Mouse (Mus musculus) spleen, adult 18-20 months (tissue): ENCODE measurements at regions not wholly inside any gene's neighbourhood (a gene's known extent, or its start where the extent isn't known, plus 50 kb on each side); places are given as distances from the start of the nearest gene placed in this dataset.
"Not testable (repeated sequence)": the region's sequence is repeated elsewhere in the genome, so short reads cannot be mapped to it uniquely, and the experiment has no call there.

Experiments used
- DNase-seq, 2 experiments: peaks; one replicate each; pipeline ENCODE4 v3.0.0; 2022; ENCODE audit warnings: mixed read lengths in 2 of 2

DNA sequence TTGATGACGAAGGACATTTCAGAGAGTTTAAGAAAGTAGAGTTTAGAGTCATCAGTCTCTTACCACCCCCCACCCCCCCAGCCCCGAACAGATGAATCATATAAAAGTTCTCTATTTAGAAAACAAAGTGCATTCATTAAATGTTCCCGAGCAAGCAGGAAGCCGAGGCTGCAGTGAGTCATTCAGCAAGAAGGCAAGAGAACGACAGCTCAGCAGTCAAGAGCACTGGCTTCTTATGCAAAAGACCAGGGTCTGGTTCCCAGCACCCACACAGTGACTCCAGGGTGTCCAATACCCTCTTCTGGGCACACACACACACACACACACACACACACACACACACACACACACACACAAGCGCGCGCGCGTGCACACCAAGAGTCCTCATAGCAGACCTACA, 107.0 kb upstream of the Spata13 start:
- DNase-seq, result no peak

DNA sequence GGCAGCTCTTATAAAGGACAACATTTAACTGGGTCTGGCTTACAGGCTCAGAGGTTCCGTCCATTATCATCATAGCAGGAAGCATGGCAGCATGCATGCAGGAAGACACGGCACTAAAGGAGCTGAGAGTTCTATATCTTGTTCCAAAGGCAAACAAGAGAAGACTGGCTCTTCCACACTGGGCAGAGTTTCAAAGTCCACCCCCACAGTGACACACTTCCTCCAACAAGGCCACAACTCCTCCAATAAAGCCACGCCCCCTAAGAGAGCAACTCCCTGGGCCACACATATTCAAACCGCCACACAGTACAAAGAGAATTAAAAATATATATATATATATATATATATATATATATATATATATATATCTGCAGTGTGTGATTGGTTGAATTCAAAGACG, 105.8 kb upstream of the Spata13 start:
- DNase-seq, result no peak

DNA sequence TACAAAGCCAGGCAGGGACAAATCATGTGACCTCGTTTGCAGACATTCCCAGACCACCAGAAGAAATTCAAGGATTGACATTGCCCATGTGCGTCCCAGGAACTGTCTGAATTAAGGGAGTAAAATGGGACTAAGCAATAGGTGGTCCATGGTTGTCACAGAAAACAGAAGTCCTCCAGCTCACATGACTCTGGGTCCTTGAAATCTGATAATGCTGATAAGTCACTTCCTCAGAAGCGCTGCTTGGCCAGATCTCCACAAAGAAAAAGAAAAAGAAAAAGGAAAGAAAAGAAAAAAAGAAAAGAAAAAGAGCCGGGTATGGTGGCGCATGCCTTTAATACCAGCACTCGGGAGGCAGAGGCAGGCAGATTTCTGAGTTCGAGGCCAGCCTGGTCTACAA, 105.3 kb upstream of the Spata13 start:
- DNase-seq, result no peak

DNA sequence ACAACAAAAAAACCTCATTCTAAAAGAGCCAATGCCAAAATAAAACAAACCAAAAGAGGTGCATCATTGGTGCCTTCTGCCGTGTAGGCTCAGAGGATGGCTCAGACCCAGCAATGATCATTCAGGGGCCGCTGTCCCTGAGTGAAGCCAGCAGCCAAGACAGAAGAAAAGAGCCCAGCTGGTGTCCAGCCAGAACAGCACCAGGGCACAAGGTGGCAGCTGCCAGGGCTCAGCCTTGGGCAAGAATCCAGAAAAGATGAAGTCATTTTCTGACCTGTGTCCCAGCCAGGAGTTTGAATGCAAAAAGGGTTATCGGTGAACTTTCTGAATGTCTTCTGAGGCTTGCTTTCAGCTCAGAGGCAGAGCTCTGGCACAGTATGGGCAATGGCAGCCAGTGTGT, 104.8 kb upstream of the Spata13 start:
- no peak for DNase-seq

DNA sequence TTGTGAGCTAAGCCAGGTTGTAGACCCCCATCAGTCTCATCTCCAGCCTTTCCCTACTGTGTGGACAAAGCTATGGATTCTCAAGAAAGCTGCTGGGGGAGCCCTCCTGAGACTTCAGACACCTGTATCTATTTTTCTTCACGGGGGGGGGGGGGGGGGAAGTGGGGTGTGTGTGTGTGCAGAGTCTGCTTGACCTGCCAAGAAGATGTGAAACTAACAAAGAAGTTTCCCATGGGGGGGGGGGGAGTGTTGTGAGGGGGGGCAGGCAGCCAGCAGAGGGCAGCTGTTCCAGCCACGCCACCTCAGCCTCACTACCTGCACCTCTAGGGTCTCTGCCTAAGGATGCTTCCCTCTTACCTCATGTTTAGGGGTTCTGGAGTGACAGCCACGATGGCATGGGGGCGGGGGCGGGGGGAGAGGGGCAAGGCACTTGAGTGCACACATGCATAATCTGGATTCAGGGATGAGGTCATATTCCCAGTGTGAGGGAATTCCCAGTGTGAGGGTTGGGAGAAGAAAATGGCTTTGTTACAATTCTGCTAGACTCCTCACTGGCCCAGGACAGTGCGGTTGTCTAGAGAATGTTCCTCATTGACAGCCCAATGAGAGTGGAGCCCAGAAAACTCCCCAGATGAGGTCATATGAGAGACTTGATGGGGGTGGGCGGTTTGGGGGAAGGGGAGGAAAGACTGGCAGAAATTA, 104.0 kb upstream of the Spata13 start:
- no peak for DNase-seq

DNA sequence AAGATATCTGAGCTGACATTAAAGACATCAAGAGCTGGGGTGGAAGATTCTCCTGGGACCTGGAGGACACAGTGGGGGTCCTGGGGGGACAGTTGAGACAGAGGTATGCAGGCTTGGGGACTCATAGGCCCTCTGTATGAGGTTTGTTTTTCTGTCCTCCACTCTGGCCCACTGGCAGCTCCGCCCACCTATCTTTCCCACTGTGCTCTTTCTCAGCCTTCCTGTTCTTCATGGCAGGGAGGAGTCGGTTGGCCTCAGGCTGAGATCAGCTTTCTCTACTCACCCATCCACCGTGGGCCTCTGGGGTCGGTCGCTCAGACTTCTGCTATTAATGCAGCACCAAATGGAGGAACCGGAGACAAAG, 103.5 kb upstream of the Spata13 start:
- DNase-seq, result no peak

DNA sequence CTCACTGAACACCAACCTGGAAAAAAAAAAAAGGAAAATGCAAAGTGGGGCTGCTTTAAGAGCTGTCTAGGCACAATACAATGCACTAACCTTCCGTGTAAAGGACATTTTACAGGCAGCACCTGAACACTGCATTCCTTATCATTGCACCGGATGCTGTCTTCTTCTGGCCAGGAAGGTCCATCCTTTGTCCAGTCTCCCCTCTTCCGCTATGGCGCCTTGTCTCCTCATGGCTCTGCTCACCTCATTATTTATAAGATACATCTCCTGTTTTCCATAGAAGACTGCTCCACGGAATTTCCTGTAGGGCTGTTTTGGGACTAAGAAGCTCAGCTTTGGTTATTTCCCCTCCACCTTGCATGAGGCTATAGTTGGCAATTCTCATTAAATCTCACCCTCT, 102.8 kb upstream of the Spata13 start:
- no peak for DNase-seq

DNA sequence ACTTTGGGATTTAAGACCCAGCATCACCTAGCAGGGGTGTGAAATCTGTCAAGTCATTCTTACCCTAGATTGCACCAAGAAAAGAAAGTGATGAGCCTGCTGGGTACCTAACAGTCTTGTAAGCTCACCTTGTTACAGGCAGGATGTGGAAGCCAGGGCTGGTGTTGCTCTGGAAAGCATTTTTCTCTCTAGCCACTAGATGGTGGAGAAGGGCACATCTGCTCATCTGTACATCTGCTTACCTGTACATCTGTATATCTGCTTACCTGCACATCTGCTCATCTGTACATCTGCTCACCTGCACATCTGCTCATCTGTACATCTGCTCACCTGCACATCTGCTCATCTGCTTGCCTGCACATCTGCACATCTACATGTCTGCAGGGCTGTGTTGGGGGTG, 102.0 kb upstream of the Spata13 start:
- DNase-seq, result no peak

DNA sequence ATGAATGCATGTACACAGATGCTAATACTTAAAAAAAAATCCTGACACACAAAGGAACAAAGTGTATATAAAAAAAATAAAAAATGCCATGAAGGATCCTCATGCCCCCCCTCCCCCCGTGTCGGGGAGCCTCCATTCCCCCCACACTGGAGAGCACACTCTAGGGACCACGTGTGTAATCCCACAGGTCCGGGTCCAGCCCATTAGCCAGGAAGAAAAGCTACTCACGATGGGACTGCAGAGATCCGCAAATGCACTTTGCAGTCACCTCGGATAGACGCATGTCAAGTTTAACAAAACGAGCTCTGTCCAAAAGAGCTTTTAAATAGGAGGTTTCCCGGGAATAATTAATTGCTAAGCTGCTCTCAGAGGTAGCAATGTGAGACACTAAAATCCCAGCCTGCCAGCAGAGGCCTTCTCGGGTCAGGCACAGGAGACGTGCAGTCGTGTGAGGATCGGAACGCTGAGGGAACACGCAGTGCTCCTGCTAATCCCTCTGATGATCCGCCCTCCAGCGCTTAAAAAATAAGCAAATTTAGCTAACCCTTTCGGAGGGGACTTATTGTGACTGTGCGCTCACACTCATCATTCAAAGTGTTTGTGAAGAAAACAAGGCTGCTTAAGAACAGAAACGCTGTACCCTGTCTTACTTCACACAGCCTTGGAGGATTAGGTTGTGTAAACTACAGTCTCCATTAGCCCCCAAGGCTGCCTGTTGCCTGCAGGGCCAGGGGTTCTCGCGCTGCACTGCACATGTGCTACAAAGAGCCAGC, 100.2 kb upstream of the Spata13 start:
- DNase-seq, result no peak

DNA sequence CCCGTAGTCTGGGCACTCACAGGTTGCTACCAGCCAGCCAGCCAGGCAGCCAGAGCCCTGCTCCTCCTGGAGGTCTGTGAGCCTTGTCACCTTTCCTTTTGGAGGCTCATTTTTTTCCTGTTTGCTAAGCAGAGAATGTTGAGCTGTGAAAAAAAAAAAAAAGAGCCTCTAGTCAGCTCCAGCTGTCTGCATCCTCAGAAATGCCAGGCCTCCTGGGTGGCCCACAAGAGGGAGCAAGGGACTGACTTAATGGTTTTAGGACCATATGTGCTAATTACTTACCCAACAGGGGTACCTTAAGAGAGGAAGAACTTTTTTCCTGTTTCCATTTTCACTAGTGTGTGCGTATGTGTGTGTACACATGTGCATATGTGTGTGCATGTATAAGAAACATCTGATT, 94.8 kb upstream of the Spata13 start:
- DNase-seq, result no peak

DNA sequence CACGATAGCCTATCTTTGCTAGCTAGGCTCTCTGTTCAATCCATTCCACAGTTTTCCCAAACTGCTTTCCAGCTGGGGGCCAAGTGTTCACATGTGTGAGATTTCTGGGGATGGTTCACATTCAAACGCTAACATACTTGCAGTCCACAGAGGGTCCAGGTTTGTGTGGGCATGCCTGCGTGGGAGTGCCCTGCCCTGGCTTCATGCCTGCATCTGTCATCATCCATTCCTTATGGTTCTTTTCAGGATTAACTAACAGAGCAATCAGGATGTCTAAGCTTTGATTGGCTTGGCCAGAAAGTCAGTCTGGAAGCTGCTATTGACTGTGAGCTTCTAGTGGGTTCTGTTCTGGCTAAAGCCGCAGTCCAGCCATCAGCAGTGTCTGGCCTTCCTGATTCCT, 93.7 kb upstream of the Spata13 start:
- DNase-seq, result no peak

DNA sequence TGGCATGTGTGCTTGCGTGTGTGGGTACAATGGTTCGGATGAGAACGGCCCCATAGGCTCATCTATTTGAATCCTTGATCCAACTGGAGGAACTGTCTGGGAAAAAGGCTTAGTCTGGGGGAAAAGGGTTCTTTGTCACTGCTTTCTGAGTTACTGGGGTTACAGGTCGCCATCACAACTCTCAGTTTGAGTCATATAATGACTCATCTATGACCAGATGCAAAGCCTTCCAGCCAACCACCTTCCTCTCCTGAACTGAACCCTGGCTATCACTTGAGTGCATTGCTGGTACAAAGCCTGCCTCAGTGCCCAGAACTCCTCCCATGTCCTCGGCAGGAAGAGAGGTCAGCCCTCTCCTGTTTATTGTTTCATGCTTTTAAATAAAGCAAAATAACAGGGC, 92.2 kb upstream of the Spata13 start:
- DNase-seq, result no peak

DNA sequence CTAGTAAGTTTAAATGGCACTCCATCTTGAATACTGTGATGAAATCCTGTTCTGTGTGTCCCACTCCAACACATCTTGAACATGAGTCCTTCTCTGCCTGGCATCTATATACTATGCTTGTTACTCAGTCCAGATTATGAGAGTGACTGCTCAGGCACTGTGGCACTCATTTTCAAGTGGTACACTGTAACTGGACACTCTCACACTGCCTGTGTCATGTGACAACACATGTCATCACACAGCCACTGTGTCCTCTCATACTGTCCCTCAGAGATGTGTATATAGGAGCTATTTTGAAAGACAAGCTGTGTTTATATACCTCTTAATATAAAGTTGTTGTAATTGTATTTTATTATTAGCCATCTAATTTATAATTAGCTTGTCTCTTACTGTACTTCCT, 89.0 kb upstream of the Spata13 start:
- DNase-seq, result no peak

DNA sequence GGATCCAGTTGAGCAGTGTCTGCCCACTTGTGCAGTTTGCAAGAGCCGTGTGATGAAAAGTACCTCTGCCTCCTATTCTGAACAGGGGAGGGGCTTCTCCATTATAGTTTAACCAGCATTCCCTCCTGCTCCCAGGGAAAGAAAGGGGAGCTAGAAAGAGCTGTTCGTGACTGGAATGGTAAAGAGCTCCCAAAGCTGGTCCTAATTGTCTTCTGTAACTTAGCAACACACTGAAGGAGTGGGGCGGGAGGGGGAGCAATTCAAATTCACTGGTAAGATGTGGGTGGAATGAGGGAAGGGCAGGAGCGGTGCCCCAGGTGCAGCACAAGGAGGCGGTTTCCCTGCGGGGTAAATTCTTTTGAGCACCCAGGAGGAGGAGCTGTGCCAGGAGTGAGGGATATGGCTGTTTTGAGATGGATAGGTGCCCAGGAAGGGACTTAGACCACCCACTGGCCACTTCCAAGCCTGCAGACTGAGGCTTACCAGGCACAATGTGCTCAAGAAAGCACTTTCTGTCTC, 79.5 kb upstream of the Spata13 start:
- DNase-seq, result no peak

DNA sequence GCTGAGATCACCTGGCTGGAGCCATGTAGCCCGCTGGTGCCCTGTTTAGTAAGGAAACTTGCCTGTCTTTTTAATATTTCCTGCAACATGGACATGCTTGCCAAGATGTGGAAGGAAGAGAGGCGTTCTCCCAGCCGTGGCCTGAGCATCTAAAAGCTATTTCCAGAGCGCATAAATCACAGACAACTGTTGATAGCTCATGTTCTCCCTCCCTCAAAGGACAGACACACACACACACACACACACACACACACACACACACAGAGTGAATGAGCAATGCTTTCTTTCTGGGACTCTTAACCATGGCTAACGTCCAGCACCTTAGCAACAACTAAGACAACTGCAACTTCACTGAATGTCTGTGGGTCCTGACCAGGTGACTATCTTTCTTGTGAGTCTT, 77.3 kb upstream of the Spata13 start:
- no peak for DNase-seq

DNA sequence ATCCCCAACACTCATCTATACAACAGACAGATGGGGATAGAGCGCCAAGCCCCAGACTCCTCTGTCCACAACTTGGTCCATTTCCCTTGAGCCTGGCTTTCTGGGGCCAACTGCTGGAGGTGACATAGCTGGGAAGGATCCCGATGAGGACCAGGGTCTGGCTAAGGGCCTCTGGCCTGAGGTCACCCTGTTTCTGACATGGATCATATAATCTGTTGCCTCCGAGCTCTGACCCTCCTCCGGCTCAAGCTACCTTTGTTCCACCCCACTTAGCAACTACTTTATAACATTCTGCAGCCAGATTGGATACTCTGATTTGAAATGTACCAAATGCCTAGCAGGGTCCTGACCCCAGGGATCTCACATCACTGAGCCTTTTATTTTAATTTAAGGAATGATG, 76.8 kb upstream of the Spata13 start:
- no peak for DNase-seq

DNA sequence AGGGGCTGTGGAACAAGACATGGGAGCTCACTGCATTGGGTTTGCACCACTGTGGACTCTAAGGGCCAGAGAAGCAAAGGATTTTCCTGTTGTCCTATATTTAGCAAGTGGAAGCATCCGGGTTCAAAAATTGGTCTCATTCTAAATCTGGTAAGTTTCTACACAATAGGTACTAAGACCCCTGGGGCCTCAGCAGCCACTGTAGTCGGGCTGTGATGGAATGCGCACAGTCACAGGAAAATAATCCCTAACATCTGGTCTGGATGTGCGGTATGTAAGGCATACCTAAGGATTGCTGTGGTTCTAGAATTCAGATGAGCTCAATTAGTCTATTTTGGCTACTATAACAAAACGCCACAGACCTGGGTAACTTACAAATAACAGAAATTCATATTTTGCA, 74.4 kb upstream of the Spata13 start:
- DNase-seq, result no peak

DNA sequence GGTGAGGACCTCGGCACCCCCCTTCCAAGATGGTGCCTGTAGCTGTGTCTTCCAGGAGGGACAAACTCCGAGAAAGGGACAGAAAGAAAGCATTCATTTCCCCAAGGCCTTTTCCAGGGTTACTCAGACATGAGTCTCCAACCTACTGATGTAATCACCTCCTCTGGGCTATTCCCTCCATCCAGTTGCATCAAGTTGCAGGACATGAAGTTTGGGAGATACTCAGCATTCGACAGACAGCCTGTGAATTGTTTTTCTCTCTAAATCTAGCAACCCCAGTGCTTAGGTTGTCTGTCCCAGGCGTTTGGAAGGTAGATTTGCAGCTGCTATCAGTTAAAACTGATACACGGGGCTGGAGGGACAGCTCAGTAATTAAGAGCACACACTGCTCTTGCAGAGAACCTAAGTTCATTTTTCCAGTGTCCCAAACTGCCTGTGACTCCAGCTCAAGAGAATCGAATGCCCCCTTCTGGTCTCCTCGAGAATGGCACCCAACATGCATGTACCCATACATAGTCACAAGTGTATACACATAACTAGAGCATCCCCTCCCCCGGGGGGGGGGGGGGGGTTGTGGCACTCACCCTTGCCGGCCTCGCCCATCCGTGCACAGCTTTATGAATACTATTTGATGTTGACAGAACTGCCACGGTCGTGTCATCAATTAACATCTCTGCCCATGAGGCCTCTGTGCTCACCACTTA, 73.8 kb upstream of the Spata13 start:
- DNase-seq, result peak; percentile 7 to 43

DNA sequence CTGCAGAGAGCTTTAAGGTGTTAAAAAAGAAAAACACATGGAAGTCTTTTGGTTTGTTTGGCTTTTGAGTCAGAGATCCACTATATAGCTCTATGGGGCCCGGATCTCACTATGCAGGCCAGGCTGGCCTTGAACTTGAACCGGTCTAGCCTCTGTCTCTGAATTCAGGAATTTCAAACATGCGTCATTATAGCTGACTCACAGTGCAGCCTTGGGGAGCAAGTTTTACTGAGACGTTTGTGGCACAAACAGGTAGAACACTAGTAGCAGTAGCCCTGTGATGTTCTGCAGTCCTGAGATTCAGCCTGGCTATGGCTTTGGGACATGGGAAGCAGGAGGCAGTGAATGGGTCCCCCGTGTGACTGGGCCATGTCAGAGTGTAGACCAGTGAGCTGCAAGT, 57.5 kb upstream of the Spata13 start:
- DNase-seq, result no peak

DNA sequence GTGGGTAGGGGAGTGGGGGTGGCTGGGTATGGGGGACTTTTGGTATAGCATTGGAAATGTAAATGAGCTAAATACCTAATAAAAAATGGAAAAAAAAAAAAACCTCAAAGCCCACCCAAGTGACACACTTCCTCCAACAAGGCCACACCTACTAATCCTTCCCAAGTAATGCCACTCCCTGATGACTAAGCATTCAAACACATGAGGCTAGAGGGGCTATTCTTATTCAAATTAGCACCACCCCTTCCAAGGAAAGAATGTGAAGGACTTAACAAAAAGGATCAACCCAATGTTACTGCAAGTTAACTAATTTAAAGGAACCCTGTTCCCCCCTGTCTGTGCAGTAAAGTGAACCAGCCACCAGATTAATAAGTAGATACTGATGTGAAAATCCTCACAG, 53.7 kb upstream of the Spata13 start:
- DNase-seq, result not testable (repeated sequence)
